Mouse (Mus musculus) bone marrow macrophage, adult 2 months (primary cell): ENCODE results near the gene Tgtp2.

ENCODE experiments used
- CTCF ChIP-seq: IDR thresholded peaks from 2 replicates; pipeline ENCODE4 v1.5.1; 2012; ENCODE audit warnings: low read depth, mild to moderate bottlenecking, low read length, moderate library complexity
- POLR2A ChIP-seq: IDR thresholded peaks from 2 replicates; pipeline ENCODE4 v1.6.1; 2012; ENCODE audit warnings: mild to moderate bottlenecking, low read depth, low read length, borderline replicate concordance

- TF ChIP-seq POLR2A (no peak), CTCF (no peak)
These were observed 36.4 kb upstream of the Tgtp2 start for GRCm38 (mm10) chr11:49100409-49100808.
